Mouse (Mus musculus): ENCODE measurements around the gene Taok2. TPM values are rescaled to one million over a fixed set of nuclear protein-coding genes. Genes with fewer than 3 reads are reported as not detected.

Taok2 gene
- total and polyA plus RNA-seq, 2 experiments from 2014 or later, result 20.9 to 47.9 TPM

DNA sequence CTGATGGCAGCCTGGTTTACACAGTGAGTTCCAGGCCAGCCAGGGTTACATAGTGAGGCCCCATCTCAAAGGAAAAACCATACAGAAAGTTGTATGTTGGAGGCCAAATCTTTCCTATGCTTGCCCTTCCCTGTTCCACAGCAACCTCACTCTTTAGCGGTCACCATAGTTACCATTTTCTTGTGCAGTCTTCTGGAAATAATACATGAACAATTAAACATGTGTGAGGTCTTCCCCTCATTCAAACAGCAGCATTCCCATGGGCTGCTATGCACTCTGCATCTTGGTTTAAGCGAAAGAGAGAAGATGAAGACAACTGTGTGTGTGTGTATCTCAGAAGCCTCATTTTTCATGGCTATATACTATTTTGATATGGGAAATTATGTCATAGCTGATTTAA lies 39.0 kb downstream of the Taok2 start:
- Histone ChIP-seq H3K9me3 (replicated peaks; ENCODE audit: control insufficient read depth, low read length) (0 out of 2 replicates have a peak, but pooled peaks cover 3% of the 10 kb centered on the region), H3K36me3 (replicated peaks; ENCODE audit: control insufficient read depth, insufficient read depth, low read length) (no peaks in the 10 kb centered on the region), H3K4me1 (ENCODE audit: control insufficient read depth, insufficient read depth) (no peaks in the 10 kb centered on the region), H3K9ac (replicated peaks; ENCODE audit: low read depth, low read length) (no peak overlapping the region), H3K4me3 (ENCODE audit: low read depth, low read length) (no peak overlapping the region), H3K4me2 (ENCODE audit: low read depth, low read length) (no peak overlapping the region), H3K27me3 (ENCODE audit: control insufficient read depth, insufficient read depth, low read length) (peaks cover 48% of the 10 kb centered on the region), H3K27ac (ENCODE audit: low read depth) (no peak overlapping the region)
- no peak for DNase-seq (ENCODE audit: low spot score)
- TF ChIP-seq CTCF (IDR thresholded peaks at IDR 0.05; ENCODE audit: low read depth), result no peak
- no peak for TF ChIP-seq EP300 (IDR thresholded peaks at IDR 0.05; ENCODE audit: low read depth)
- ATAC-seq (ENCODE audit: insufficient read depth, low read depth), result no peak
- WGBS, result 88% methylated on average over 2 of the region's 2 CpGs

DNA sequence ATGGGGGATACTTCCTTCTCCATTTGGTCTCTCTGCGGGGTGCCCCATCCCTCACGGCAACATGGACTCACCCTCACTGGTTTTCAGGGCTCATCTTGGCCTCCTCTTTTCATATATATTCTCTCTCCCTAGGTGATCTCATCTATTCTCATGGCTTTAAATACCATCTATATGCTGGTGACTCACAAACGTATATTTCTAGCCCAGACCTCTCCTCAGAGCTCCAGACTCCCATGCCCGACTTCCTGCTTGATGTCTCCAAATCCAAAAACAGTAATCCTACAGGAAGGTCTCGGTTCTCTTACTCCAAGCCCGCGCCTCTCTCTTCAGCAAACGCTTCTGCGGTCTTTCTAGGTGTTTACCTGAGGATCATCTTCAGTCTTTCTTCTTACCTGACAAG lies 41.2 kb downstream of the Taok2 start:
- Histone ChIP-seq H3K9ac (replicated peaks; ENCODE audit: low read depth, low read length) (no peak overlapping the region), H3K4me3 (ENCODE audit: low read depth, low read length) (no peak overlapping the region), H3K27ac (ENCODE audit: low read depth) (no peak overlapping the region), H3K36me3 (replicated peaks; ENCODE audit: control insufficient read depth, insufficient read depth, low read length) (no peaks in the 10 kb centered on the region), H3K4me2 (ENCODE audit: low read depth, low read length) (no peak overlapping the region), H3K4me1 (ENCODE audit: control insufficient read depth, insufficient read depth) (no peaks in the 10 kb centered on the region), H3K27me3 (ENCODE audit: control insufficient read depth, insufficient read depth, low read length) (peaks cover 25% of the 10 kb centered on the region), H3K9me3 (replicated peaks; ENCODE audit: control insufficient read depth, low read length) (0 out of 2 replicates have a peak, but pooled peaks cover 3% of the 10 kb centered on the region)
- 69% methylated on average over 9 of the region's 9 CpGs for WGBS
- DNase-seq (ENCODE audit: low spot score), result no peak
- ATAC-seq (ENCODE audit: insufficient read depth, low read depth), result no peak
- no peak for TF ChIP-seq CTCF (IDR thresholded peaks at IDR 0.05; ENCODE audit: low read depth)
- no peak for TF ChIP-seq EP300 (IDR thresholded peaks at IDR 0.05; ENCODE audit: low read depth)

DNA sequence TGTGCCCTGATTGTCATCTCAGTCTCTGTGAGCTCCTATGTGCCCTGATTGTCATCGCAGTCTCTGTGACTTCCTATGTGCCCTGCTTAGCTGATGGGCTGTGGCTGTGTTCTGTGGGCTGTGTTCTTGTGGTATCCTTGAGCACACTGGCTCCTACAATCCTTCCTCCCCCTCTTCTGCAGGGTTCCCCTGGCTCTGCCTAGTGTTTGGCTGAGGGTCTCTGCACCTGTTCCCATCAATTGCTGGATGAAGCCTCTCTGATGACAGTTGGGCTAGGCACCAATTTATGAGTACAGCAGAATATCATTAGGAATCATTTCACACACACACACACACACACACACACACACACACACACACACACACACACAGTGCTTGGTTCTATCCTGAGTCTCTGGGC lies 51.2 kb downstream of the Taok2 start:
- Histone ChIP-seq H3K27ac (ENCODE audit: low read depth) (no peak overlapping the region), H3K4me1 (ENCODE audit: control insufficient read depth, insufficient read depth) (peaks cover 5% of the 10 kb centered on the region; the same call in 1 of the 2 replicates), H3K9me3 (replicated peaks; ENCODE audit: control insufficient read depth, low read length) (no peaks in the 10 kb centered on the region), H3K36me3 (replicated peaks; ENCODE audit: control insufficient read depth, insufficient read depth, low read length) (no peaks in the 10 kb centered on the region), H3K4me2 (ENCODE audit: low read depth, low read length) (no peak overlapping the region), H3K4me3 (ENCODE audit: low read depth, low read length) (no peak overlapping the region), H3K9ac (replicated peaks; ENCODE audit: low read depth, low read length) (no peak overlapping the region), H3K27me3 (ENCODE audit: control insufficient read depth, insufficient read depth, low read length) (peaks cover 12% of the 10 kb centered on the region; the same call in 1 of the 2 replicates)
- ATAC-seq (ENCODE audit: insufficient read depth, low read depth) (no peak), DNase-seq (ENCODE audit: low spot score) (no peak)
- WGBS, result 96% methylated on average over 1 of the region's 1 CpGs
- TF ChIP-seq EP300 (IDR thresholded peaks at IDR 0.05; ENCODE audit: low read depth) (no peak), CTCF (IDR thresholded peaks at IDR 0.05; ENCODE audit: low read depth) (no peak)

DNA sequence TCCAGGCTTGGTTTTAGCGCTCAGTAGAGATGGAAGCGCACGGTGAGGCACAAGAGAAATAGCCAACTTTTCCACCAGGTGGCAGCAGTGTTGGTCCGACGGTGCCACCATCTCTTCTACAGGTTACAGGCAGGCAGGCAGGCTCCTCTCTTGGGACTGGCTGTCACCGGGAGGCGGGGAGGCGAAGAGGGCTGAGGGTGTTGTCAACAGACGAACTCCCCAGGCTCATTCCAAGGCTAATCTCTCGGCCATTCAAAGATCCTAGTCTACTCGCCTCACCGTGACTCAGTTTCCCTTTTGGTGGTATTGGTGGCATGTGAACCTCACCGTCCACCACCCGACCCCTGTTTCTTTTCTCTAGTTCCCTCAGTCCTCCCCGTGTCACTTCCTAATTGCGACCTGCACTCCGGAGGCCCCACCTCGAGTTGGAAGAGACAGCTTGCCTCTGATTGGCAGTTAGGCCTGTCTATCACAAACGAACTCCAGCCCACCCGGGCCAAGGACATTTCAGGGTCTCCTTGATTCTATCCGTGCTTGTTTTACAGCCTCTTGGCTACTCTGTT lies 52.4 kb downstream of the Taok2 start:
- Histone ChIP-seq H3K27ac (ENCODE audit: low read depth) (no peak overlapping the region), H3K4me3 (ENCODE audit: low read depth, low read length) (0 out of 2 replicates have a peak overlapping the region, but pooled peaks have one; percentile 21), H3K9ac (replicated peaks; ENCODE audit: low read depth, low read length) (no peak overlapping the region), H3K9me3 (replicated peaks; ENCODE audit: control insufficient read depth, low read length) (no peaks in the 10 kb centered on the region), H3K4me2 (ENCODE audit: low read depth, low read length) (peak overlapping the region; percentile 53), H3K36me3 (replicated peaks; ENCODE audit: control insufficient read depth, insufficient read depth, low read length) (no peaks in the 10 kb centered on the region), H3K27me3 (ENCODE audit: control insufficient read depth, insufficient read depth, low read length) (peaks cover 12% of the 10 kb centered on the region; the same call in 1 of the 2 replicates), H3K4me1 (ENCODE audit: control insufficient read depth, insufficient read depth) (peaks cover 5% of the 10 kb centered on the region; the same call in 1 of the 2 replicates)
- ATAC-seq (ENCODE audit: insufficient read depth, low read depth), result peak; percentile 90
- TF ChIP-seq CTCF (IDR thresholded peaks at IDR 0.05; ENCODE audit: low read depth) (peak; percentile 87), EP300 (IDR thresholded peaks at IDR 0.05; ENCODE audit: low read depth) (no peak)
- under 1% methylated on average over 21 of the region's 21 CpGs for WGBS
- peak; percentile 79 for DNase-seq (ENCODE audit: low spot score)

DNA sequence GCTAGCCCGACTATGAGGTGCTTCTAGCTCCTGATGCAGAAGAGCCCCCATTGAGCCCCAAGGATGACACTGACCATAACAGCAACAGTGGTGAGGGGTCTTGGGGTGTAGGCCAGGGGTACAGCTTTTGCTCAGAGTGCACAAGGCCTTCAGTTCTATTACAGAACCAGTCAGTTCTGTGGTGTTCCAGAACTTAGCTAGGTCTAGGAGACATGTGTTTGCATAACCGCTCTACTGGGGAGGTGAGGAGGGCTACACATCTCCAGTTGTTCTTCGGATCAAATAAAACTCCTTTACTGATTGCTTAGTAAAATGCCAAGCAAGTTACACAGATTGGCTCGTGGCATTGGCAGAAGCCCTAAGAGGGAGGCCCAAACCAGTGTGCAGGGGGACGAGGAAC lies 53.0 kb downstream of the Taok2 start, which contains the start of gene 4930451I11Rik:
4930451I11Rik (minus strand) TSS at position 101 of the 400 bp plus-strand sequence.
- DNase-seq (ENCODE audit: low spot score), result no peak
- H3K27ac ChIP-seq (ENCODE audit: low read depth), result no peak within 1 kb of the TSS

More for the DNA sequence above, 53.0 kb downstream of the Taok2 start, which contains the start of gene 4930451I11Rik:
- H3K4me1 ChIP-seq (ENCODE audit: control insufficient read depth, insufficient read depth), result peaks cover 5% of the 10 kb centered on the region; the same call in 1 of the 2 replicates
- no peak for TF ChIP-seq EP300 (IDR thresholded peaks at IDR 0.05; ENCODE audit: low read depth)
- TF ChIP-seq CTCF (IDR thresholded peaks at IDR 0.05; ENCODE audit: low read depth), result no peak
- 0 out of 2 replicates have a peak within 1 kb of the TSS, but pooled peaks have one; percentile 21 for H3K4me3 ChIP-seq (ENCODE audit: low read depth, low read length)
- 46% methylated on average over 5 of the region's 5 CpGs for WGBS
- no peaks in the 10 kb centered on the region for H3K36me3 ChIP-seq (replicated peaks; ENCODE audit: control insufficient read depth, insufficient read depth, low read length)
- no peak for ATAC-seq (ENCODE audit: insufficient read depth, low read depth)
- no peaks in the 10 kb centered on the region for H3K9me3 ChIP-seq (replicated peaks; ENCODE audit: control insufficient read depth, low read length)
- H3K4me2 ChIP-seq (ENCODE audit: low read depth, low read length), result peak within 1 kb of the TSS; percentile 53
- no peak within 1 kb of the TSS for H3K9ac ChIP-seq (replicated peaks; ENCODE audit: low read depth, low read length)
- peaks cover 12% of the 10 kb centered on the region; the same call in 1 of the 2 replicates for H3K27me3 ChIP-seq (ENCODE audit: control insufficient read depth, insufficient read depth, low read length)
